Mouse (Mus musculus) intestine, embryonic 16.5 days (tissue): ENCODE results near the gene Rps6ka3. TPM values are rescaled to one million over a fixed set of nuclear protein-coding genes. Genes with fewer than 3 reads are reported as not detected.

Experiments
- ATAC-seq: fragments of 200-750 bp; cut with Nextera tagmentation; 2 replicates; pipeline ENCODE4 v1.8.0; 2017; ENCODE audit warnings: moderate TSS enrichment, moderate library complexity
- H3K27ac ChIP-seq: fragments of 300-500 bp; sonication (generic); 2 replicates; pipeline ENCODE4 v1.5.1; 2014; ENCODE audit warnings: mild to moderate bottlenecking, low read length
- H3K27me3 ChIP-seq: fragments of 300-500 bp; sonication (generic); replicated peaks from 2 replicates; pipeline ENCODE4 v1.6.1; 2014; ENCODE audit warnings: low read length, control low read depth, mixed read lengths; ENCODE audit not compliant: control insufficient read depth, insufficient read depth
- H3K36me3 ChIP-seq: fragments of 300-500 bp; sonication (generic); 2 replicates; pipeline ENCODE4 v1.6.1; 2014; ENCODE audit warnings: low read length, control low read depth; ENCODE audit not compliant: control insufficient read depth, insufficient read depth
- H3K4me1 ChIP-seq: fragments of 300-500 bp; sonication (generic); 2 replicates; pipeline ENCODE4 v1.6.1; 2014; ENCODE audit warnings: low read length, control low read depth, mixed read lengths; ENCODE audit not compliant: control insufficient read depth, insufficient read depth
- H3K4me2 ChIP-seq: fragments of 300-500 bp; sonication (generic); 2 replicates; pipeline ENCODE4 v1.6.1; 2014; ENCODE audit warnings: low read depth, low read length, control low read depth
- H3K4me3 ChIP-seq: fragments of 300-500 bp; sonication (generic); 2 replicates; pipeline ENCODE4 v1.5.1; 2014; ENCODE audit warnings: mild to moderate bottlenecking, low read length
- H3K9ac ChIP-seq: fragments of 300-500 bp; sonication (generic); 2 replicates; pipeline ENCODE4 v1.6.1; 2014; ENCODE audit warnings: low read depth, low read length
- H3K9me3 ChIP-seq: fragments of 300-500 bp; sonication (generic); 2 replicates; pipeline ENCODE4 v1.6.1; 2016; ENCODE audit warnings: low read length, control low read depth; ENCODE audit not compliant: control insufficient read depth
- WGBS: fragments of 180-500 bp; shearing (Covaris S2); extraction: QIAGEN DNeasy Blood & Tissue Kit; methylation state at CpG from one replicate; pipeline ENCODE4 v1.1.7; 2014; 5-methylcytosine and 5-hydroxymethylcytosine counted together
- polyA plus RNA-seq: library from polyadenylated mRNA; unstranded; fragments of >200 nt; fragmentation: Nextera tagmentation; extraction: Ambion mirVana; gene quantifications from 2 replicates; pipeline ENCODE4 v1.2.1, GENCODE M21; 2015

The Rps6ka3 gene
- polyA plus RNA-seq, 1 experiment from 2014 or later = 3.9 TPM

- H3K36me3 ChIP-seq = no peaks in the 10 kb centered on the region
- H3K9me3 ChIP-seq = no peaks in the 10 kb centered on the region
- no peak for ATAC-seq
- H3K4me1 ChIP-seq = no peaks in the 10 kb centered on the region
- H3K27me3 ChIP-seq = no peaks in the 10 kb centered on the region
- H3K4me3 ChIP-seq = no peak overlapping the region
- 72% methylated on average over 11 of the region's 11 CpGs for WGBS
- H3K27ac ChIP-seq = no peak overlapping the region
- H3K9ac ChIP-seq = no peak overlapping the region
- H3K4me2 ChIP-seq = no peak overlapping the region
Observed at GRCm38 (mm10) chrX:159302349-159303311, 92.5 kb downstream of the Rps6ka3 start.

GRCm38 (mm10) chrX:159315293-159315692 lies 105.2 kb downstream of the Rps6ka3 start:
- H3K27me3 ChIP-seq = no peaks in the 10 kb centered on the region
- H3K4me2 ChIP-seq = no peak overlapping the region
- no peaks in the 10 kb centered on the region for H3K36me3 ChIP-seq
- H3K4me1 ChIP-seq = no peaks in the 10 kb centered on the region
- no peak overlapping the region for H3K4me3 ChIP-seq
- H3K27ac ChIP-seq = no peak overlapping the region
- H3K9me3 ChIP-seq = no peaks in the 10 kb centered on the region
- H3K9ac ChIP-seq = no peak overlapping the region
- ATAC-seq = no peak
- WGBS = 79% methylated on average over 7 of the region's 7 CpGs

- Histone ChIP-seq H3K36me3 (no peaks in the 10 kb centered on the region), H3K4me2 (no peak overlapping the region), H3K9ac (no peak overlapping the region), H3K4me1 (no peaks in the 10 kb centered on the region), H3K4me3 (no peak overlapping the region), H3K27me3 (no peaks in the 10 kb centered on the region), H3K27ac (no peak overlapping the region), H3K9me3 (no peaks in the 10 kb centered on the region)
- 28% methylated on average over 8 of the region's 8 CpGs for WGBS
- ATAC-seq = no peak
Observed at GRCm38 (mm10) chrX:159321342-159321741, 111.2 kb downstream of the Rps6ka3 start.

GRCm38 (mm10) chrX:159364506-159364905 lies 154.4 kb downstream of the Rps6ka3 start:
- no peaks in the 10 kb centered on the region for H3K27me3 ChIP-seq
- H3K4me2 ChIP-seq = no peak overlapping the region
- ATAC-seq = no peak

GRCm38 (mm10) chrX:159371831-159372752 lies 162.0 kb downstream of the Rps6ka3 start, which contains the start of gene Eif1ax:
Gene Eif1ax, plus strand, starts transcription at chrX:159372178.
- ATAC-seq = peak; percentile 99
- Histone ChIP-seq H3K36me3 (no peaks in the 10 kb centered on the region), H3K27me3 (no peaks in the 10 kb centered on the region; the same call in 1 of the 2 replicates), H3K4me1 (no peaks in the 10 kb centered on the region), H3K4me3 (peak within 1 kb of the TSS; percentile 68), H3K9me3 (no peaks in the 10 kb centered on the region), H3K27ac (peak within 1 kb of the TSS; percentile 53), H3K9ac (peak within 1 kb of the TSS; percentile 79), H3K4me2 (peak within 1 kb of the TSS; percentile 50)
- 18% methylated on average over 40 of the region's 76 CpGs for WGBS

More at GRCm38 (mm10) chrX:159364506-159364905, 154.4 kb downstream of the Rps6ka3 start:
- Histone ChIP-seq H3K9me3 (no peaks in the 10 kb centered on the region), H3K4me3 (no peak overlapping the region), H3K27ac (no peak overlapping the region), H3K9ac (no peak overlapping the region), H3K36me3 (no peaks in the 10 kb centered on the region), H3K4me1 (no peaks in the 10 kb centered on the region)
- 86% methylated on average over 3 of the region's 3 CpGs for WGBS

GRCm38 (mm10) chrX:159372753-159373144 lies 162.6 kb downstream of the Rps6ka3 start:
- no peaks in the 10 kb centered on the region for H3K4me1 ChIP-seq
- 20% methylated on average over 9 of the region's 9 CpGs for WGBS
- H3K27ac ChIP-seq = peak overlapping the region; percentile 53; the same call in 1 of the 2 replicates
- peak overlapping the region; percentile 79 for H3K9ac ChIP-seq
- H3K9me3 ChIP-seq = no peaks in the 10 kb centered on the region
- peak; percentile 37 for ATAC-seq
- H3K4me2 ChIP-seq = peak overlapping the region; percentile 50
- H3K36me3 ChIP-seq = no peaks in the 10 kb centered on the region
- peak overlapping the region; percentile 68 for H3K4me3 ChIP-seq
- no peaks in the 10 kb centered on the region; the same call in 1 of the 2 replicates for H3K27me3 ChIP-seq

- WGBS = 74% methylated on average over 9 of the region's 9 CpGs
- H3K4me1 ChIP-seq = no peaks in the 10 kb centered on the region
- no peak for ATAC-seq
Observed at GRCm38 (mm10) chrX:159387105-159387504, 177.0 kb downstream of the Rps6ka3 start.

GRCm38 (mm10) chrX:159388953-159389352 lies 178.8 kb downstream of the Rps6ka3 start:
- 0 out of 2 replicates have a peak, but pooled peaks cover 3% of the 10 kb centered on the region for H3K36me3 ChIP-seq
- no peaks in the 10 kb centered on the region for H3K9me3 ChIP-seq
- H3K27me3 ChIP-seq = no peaks in the 10 kb centered on the region
- no peaks in the 10 kb centered on the region for H3K4me1 ChIP-seq
- no peak overlapping the region for H3K4me2 ChIP-seq
- H3K9ac ChIP-seq = no peak overlapping the region
- H3K4me3 ChIP-seq = no peak overlapping the region
- no peak for ATAC-seq
- H3K27ac ChIP-seq = no peak overlapping the region

More at GRCm38 (mm10) chrX:159387105-159387504, 177.0 kb downstream of the Rps6ka3 start:
- Histone ChIP-seq H3K4me3 (no peak overlapping the region), H3K4me2 (no peak overlapping the region), H3K36me3 (0 out of 2 replicates have a peak, but pooled peaks cover 3% of the 10 kb centered on the region), H3K9me3 (no peaks in the 10 kb centered on the region), H3K27ac (no peak overlapping the region), H3K27me3 (no peaks in the 10 kb centered on the region), H3K9ac (no peak overlapping the region)
